Mouse (Mus musculus): ENCODE measurements at regions not wholly inside any gene's neighbourhood (a gene's known extent, or its start where the extent isn't known, plus 50 kb on each side); places are given as distances from the start of the nearest gene placed in this dataset.

DNA sequence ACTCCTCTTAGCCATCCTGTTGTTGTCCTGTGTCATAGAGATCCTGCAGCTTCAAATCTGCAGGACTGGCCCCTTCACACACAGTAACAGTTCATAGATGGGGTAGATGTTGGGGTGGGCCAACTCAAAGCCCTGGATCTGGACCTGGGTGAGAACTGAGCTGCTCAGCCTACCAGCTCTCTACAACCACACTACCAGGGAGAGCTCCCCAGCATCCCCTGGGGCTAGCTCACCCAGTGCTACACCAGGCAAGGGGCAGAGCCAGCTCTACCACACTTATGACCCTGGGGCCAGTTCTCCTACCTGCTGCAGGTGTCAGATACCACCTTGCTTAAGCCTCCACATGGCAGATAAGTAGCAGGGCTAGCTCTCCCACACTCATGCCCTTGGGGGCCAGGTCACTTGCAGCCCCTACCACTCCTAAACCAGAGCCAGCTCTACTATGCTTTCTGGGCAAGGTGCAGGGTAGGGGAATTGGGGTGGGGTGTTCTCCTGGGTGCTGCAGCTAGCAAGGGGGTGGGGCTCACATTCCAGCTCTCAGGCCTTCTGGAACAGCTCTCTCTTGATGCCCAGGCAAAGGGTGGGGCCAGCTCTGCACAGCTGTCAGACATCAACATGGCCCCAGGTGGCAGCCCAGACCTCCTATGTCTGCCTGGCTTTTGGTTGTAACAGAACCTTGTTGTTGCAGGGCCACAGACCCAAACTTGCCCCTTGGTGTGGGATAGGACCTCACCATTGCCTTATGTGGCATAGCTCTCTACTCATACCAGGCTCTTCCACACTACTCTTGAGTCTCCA lies 62.4 kb upstream of the Tab2 start:
- peak; percentile 5 to 26 for DNase-seq

DNA sequence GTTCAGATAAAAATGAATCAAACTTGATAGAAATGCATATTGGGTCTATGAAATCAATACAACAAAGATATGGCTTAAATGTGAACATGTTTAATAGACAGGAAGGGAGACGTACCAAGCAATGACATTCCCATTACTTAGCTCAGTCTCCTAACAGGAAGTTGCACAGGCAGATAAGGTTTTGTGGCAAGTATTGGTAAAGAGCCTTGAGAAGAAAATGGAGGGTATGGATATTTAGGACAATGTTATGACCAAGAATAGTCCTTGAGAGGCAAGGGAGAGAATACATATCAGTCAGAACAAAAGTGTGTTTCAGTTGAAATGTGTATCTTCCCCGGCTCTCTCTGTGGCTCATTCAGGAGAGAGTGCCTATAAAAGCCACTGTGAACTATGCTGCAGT lies 60.7 kb upstream of the Tab2 start:
- no peak for DNase-seq

DNA sequence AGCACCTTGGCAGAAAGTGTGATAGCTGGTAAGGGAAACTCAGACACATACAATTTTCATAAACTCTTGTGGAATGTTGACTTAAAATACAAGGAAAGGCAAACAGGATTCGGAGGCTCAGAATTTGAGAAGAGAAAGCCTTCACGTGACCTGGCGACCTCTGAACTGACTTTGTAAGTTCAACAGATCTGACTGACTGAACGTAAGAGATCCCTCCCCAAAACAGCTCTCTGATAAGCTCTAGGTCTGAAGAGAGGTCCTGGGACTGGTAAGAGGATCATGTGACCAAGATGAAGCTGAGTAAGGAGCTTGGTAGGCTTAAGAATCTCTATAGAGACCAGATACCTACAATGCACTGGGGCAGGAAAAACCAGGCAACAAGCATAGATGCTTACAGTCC lies 55.7 kb upstream of the Tab2 start:
- no peak for DNase-seq

DNA sequence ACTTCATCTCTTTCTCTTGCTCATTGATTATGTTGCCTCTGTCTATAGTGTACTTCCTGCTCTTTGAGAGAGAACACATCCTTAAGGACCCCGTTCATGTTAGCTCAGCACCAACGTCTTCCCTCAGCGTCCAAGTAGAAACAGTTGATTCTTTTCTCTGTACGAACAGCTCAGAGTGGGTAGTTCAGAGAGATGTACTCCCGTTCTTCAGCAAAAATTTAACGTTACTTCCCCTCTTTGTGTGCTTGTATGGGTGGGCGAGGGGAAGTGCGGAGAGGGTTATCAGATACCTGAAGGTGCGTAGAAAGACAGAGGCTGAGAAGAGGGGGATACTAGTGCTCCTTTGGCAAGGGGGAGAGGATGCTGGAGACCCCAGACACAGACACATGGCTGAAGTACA lies 55.1 kb upstream of the Tab2 start:
- no peak for DNase-seq

DNA sequence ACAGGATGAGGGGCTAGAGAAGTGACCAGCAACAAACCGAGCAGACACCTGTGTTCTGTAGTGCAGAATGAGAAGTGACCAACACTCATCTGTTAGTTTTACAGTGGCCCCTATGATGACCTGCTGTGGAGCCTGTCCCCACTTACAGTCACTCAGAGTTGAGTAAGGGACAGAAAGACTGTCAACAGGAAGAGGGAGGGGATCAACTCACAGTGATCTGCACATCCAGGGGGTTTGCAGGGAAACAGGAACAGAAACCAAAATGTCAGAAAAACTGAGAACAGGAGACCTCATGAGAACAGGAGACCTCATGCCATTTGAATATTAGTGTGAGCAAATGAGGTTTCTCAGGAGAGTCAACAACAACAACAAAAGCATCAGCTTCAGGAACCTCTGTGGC lies 53.8 kb upstream of the Tab2 start:
- DNase-seq: no peak

DNA sequence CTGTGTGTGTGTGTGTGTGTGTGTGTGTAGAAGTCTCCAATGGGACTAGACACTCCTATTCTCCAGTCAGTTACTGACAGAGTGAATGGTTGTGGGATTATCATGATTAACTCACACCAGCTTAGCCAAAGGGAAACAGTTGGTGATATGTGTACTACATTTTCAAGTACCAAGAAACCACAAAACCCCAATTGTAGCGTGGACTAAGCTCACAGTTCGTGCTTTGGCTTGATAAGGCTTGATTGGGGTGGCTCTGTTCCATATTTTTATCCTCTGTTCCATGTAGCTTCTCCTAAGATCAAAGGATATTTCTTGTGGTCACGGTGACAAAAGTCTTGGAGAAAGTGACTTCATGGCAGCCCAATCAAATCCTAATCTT lies 51.9 kb upstream of the Tab2 start:
- no peak for DNase-seq

DNA sequence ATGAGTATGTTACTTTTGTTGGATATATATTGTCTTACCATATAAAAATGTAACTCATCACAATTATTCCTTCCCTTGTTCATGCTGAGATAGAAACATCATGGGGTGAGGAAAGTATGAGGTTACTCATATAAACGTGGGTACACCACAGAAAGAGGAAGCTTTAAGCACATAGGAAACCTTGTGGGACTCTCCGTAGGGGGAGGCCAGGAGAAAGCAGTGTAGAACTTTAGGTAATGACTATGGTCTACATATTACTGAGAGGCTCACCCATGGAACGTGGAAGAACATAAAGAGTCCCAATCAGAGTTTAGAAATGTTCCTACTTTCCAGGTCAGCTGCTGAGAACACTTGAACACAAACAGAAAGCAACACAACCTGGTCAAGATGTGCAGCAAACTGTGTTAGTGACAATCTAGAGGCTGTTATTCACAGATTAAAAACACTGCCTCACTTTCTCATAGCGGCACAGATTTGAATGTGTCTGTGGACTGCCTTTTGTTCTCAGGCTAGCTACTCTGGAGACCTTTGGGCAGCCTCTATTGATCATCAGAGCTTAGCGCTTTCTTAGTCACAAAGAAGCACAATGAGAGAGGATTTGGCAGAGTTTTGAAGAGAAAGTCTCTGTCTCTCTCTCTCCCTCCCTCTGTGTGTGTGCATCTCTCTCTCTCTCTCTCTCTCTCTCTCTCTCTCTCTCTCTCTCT lies 51.4 kb upstream of the Tab2 start:
- DNase-seq: no peak

Measured in kidney, postnatal 4 days (tissue).